Mouse (Mus musculus) myocyte (in vitro differentiated cells): ENCODE data around the gene Cep164.

Experiments
- CEBPB ChIP-seq: IDR thresholded peaks from 2 replicates; pipeline ENCODE4 v1.6.1; 2011; ENCODE audit warnings: mild to moderate bottlenecking, moderate library complexity; ENCODE audit not compliant: poor library complexity, insufficient read depth, severe bottlenecking
- E2F4 ChIP-seq: IDR thresholded peaks from one replicate; pipeline ENCODE4 v1.6.1; 2011; ENCODE audit warnings: mild to moderate bottlenecking, control low read depth, moderate library complexity; ENCODE audit not compliant: insufficient read depth
- MAX ChIP-seq: IDR thresholded peaks from one replicate; pipeline ENCODE4 v1.6.1; 2011; ENCODE audit warnings: low read depth, mild to moderate bottlenecking, control low read depth
- MYOD1 ChIP-seq, 3 experiments: IDR thresholded peaks; one replicate each; pipeline ENCODE4 v1.6.1; 2011; ENCODE audit warnings: control low read depth in 2 of 3, low read depth in 2 of 3, mild to moderate bottlenecking in 2 of 3, moderate library complexity in 1 of 3; ENCODE audit not compliant: insufficient read length in 2 of 3, control insufficient read depth in 1 of 3
- POLR2A ChIP-seq: IDR thresholded peaks from one replicate; pipeline ENCODE4 v1.6.1; 2011; ENCODE audit warnings: low read depth, mild to moderate bottlenecking, control low read depth, moderate library complexity; ENCODE audit not compliant: insufficient read length
- POLR2AphosphoS2 ChIP-seq: IDR thresholded peaks from one replicate; pipeline ENCODE4 v1.6.1; 2011; ENCODE audit warnings: low read depth, control low read depth; ENCODE audit not compliant: insufficient read length
- REST ChIP-seq: IDR thresholded peaks from one replicate; pipeline ENCODE4 v1.6.1; 2011; ENCODE audit warnings: mild to moderate bottlenecking, control low read depth, moderate library complexity; ENCODE audit not compliant: insufficient read depth, insufficient read length
- SRF ChIP-seq: IDR thresholded peaks from one replicate; pipeline ENCODE4 v1.6.1; 2011; ENCODE audit warnings: low read depth; ENCODE audit not compliant: control insufficient read depth, insufficient read length
- TCF12 ChIP-seq: IDR thresholded peaks from one replicate; pipeline ENCODE4 v1.6.1; 2011; ENCODE audit warnings: mild to moderate bottlenecking, control low read depth; ENCODE audit not compliant: poor library complexity, insufficient read depth, severe bottlenecking
- TCF3 ChIP-seq: IDR thresholded peaks from one replicate; pipeline ENCODE4 v1.6.1; 2011; ENCODE audit warnings: low read depth, control low read depth; ENCODE audit not compliant: insufficient read length
- USF1 ChIP-seq: IDR thresholded peaks from one replicate; pipeline ENCODE4 v1.6.1; 2011; ENCODE audit warnings: low read depth, mild to moderate bottlenecking, control low read depth, moderate library complexity

GRCm38 (mm10) chr9:45719997-45720396, 108.5 kb downstream of the Cep164 start:
- no peak for TF ChIP-seq POLR2A
- TF ChIP-seq REST: no peak
- TF ChIP-seq SRF: no peak
- no peak for TF ChIP-seq MYOD1 (IDR thresholded peaks at IDR 0.05; ENCODE audit: control insufficient read depth in 1 of 3, insufficient read length in 2 of 3, low read depth in 2 of 3)
- no peak for TF ChIP-seq POLR2AphosphoS2
- no peak for TF ChIP-seq USF1
- no peak for TF ChIP-seq CEBPB
- TF ChIP-seq MAX: no peak
- no peak for TF ChIP-seq TCF12
- TF ChIP-seq TCF3: no peak
- TF ChIP-seq E2F4: no peak
